Mouse (Mus musculus): ENCODE data around the gene Ncr1.

- TF ChIP-seq CTCF (IDR thresholded peaks at IDR 0.05; ENCODE audit: low read depth) (no peak), EP300 (optimal IDR thresholded peaks at IDR 0.05) (no peak)
Measured at GRCm38 (mm10) chr7:4292638-4293037, 44.9 kb upstream of the Ncr1 start.
